Mouse (Mus musculus) heart, postnatal 10 days (tissue): Measurements from ENCODE around the gene Dpagt1. TPM values are rescaled to one million over a fixed set of nuclear protein-coding genes. Genes with fewer than 3 reads are reported as not detected.
"Not testable (repeated sequence)": the region's sequence is repeated elsewhere in the genome, so short reads cannot be mapped to it uniquely, and the experiment has no call there.

Experiments used
- DNase-seq, 2 experiments: peaks; one replicate each; pipeline ENCODE4 v3.0.0; 2021
- intact Hi-C: fragments of 180-260 bp; cut with DNase I; formaldehyde crosslinking; loops from one replicate; pipeline ENCODE4 v1.15.1; 2025
- total RNA-seq, 2 experiments: library from RNA; stranded (reverse); gene quantifications; 2 replicates each; pipeline ENCODE4 v1.2.3; 2021

The Dpagt1 gene
- total RNA-seq, 2 experiments from 2014 or later = 21.1 to 25.2 TPM

DNA sequence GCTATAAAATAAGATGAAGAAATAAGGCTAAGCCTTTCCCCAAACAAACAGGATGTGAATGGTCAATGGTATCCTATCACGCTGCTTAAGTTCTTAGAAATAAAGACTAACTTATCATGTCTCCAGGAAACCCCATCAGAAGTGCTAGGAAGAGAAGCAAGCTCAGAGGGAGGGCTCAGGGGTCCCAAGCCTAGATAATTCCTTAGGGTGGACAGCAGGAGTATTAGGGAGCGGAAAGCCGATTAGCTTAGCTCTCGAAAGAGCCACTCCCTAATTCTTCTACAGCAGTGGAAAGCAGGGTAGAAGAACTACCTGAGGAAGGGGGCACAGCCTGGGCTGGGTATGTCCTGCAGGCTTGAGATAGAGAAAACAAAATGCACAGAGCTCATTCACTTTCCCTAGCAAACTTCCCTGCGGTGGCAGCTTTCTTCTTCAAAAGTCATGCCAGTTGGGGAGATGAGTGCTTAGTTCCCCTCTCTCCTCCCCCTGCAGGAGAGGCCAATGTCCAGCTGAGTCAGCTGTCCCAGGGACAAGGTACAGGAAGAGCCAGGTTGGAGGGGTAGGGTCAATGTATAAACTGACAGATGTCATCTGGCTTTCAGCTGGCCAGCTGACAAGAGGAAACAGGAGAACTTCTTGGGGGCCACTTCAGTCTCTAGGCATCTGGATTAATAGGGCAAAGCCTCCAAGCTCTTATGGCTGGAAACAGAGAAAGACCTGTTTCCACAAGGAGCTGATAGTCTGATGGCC is 7.6 kb upstream of the Dpagt1 start:
- DNase-seq = no peak
- intact Hi-C loops = no loop called here

DNA sequence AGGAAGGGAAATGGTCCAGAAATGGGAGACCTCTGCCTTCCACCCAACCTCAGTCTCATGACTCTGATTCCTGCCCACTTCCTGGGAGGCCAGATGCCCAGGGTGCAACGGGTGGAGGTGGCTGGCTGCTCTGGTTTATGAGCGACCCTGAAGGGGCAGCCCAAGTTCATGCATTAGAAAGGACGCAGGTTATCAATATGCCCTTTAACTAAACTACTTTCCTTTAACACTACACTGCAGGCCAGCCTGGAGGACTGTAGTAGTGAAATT is 7.1 kb upstream of the Dpagt1 start:
- intact Hi-C loops = no loop called here
- DNase-seq = no peak

DNA sequence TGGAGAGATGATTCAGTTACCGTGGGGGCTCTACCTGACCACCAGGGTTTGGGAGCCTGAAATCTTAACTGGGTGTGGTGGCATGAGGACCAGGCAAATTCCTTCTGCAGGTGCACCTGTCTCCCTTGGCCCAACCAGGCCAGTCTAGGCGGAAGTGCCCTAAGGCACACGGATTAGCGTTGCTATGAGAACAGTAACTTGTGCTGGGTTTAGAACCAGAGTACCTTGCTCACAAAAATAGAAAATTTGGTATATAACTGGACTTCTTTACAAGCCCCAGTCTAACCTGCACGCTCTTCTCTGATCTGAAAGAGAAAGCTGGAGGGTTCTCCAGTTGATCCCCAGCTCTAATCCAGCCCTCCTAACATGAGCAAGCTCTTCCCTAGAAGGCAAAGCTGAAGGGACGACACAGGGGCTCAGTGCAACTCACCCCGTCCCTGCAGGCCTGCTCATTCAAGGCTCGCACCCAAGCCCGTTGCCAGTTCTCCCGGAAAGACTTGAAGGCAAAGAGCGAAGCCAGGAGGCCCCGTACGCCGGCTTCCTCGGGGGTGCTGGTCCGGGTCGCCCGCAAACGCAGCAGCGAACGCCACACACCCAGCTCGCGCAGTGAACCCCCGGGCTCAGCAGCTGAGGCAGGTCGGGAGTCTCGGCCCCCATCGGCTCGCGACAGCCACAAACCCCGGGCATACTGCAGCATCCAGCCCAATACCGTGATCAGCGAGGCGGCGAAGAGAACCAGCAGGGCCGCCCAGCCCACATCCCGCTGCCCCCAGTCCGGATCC is 6.5 kb upstream of the Dpagt1 start:
- DNase-seq = peak in 1 of 2 experiments; percentile 39
- intact Hi-C loops = no loop called here

DNA sequence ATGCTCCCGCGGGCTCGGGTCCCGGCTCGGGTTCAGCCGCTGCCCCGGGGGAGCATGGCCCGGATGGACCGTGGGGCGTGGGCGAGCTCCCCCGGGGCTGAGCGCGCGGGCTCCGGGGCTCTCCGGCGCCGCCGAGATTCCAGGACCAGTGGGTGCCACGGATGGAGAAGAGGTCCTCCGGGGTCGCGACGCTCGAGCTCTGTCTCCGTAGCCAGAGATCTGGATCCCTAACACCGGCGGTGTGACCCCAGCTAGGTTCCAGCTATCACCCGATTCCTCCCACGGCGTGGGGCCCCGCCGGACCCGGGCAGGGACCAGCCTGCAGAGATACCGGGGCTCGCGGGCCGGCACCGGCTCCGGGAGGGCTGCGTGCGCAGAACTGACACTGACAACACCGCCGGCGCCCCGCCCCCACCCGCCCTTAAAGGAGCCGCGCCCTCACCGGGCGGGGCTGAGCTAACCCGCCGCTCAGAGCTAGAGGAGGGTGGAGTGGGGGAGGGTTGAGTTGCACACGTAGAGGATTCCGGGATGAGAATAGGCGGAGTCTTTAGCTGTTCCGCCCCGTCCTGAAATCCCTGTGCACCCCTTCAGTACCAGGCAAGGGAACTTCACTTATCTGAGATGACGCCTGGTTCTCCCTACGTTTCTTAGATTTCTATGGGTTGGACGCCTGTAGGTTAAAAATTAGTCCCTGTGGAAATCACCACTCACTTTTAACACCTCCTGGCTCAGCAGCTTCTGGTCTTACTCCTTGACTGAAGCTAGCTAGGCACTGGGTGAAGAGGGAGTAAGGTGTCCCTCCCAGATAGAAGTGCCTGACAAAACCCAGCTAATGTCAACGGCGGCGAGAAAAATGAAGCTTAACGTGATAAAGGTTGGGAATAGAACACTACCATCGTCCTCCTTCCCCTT is 5.7 kb upstream of the Dpagt1 start, which contains the start of gene C2cd2l:
C2cd2l (minus strand) TSS at position 399 of the 912 bp plus-strand sequence.
- intact Hi-C loops = loop anchor here (2.0 kb wide), 1 partner anchor 23 kb away; no protein-coding TSS in a partner anchor
- DNase-seq = peak; percentile 92 to 94

DNA sequence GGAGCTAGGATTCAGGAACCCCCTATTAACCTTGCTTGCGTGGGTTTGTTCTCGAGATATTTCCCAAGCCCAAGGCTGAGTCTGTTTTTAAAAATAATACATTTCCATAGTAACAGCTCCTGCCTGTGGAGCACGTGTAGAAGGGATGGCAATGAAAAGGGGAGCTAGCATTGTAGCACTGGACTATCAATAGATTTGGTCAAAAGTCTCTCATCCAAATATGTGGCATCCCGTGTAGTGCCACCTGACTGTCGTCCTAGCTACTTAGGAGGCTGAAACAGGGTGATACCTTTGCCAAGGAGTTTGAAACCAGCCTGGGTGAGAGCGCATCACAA is 5.1 kb upstream of the Dpagt1 start:
- no peak for DNase-seq

DNA sequence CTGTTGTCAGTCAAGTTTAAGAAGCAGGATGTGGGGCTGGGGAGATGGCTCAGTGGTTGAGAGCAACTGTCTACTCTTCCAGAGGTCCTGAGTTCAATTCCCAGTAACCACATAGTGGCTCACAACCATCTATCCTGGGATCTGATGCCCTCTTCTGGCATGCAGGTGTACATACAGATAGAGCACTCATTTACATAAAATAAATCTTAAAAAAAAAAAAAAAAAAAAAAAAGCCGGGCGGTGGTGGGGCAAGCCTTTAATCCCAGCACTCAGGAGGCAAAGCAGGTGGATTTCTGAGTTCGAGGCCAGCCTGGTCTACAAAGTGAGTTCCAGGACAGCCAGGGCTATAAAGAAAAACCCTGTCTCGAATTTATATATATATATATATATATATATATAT is 2.2 kb upstream of the Dpagt1 start:
- intact Hi-C loops, DNase-seq: not testable (repeated sequence)

More for the DNA sequence above, 5.1 kb upstream of the Dpagt1 start:
- intact Hi-C loops = loop anchor here (2.0 kb wide), 1 partner anchor 22 kb away; no protein-coding TSS in a partner anchor

DNA sequence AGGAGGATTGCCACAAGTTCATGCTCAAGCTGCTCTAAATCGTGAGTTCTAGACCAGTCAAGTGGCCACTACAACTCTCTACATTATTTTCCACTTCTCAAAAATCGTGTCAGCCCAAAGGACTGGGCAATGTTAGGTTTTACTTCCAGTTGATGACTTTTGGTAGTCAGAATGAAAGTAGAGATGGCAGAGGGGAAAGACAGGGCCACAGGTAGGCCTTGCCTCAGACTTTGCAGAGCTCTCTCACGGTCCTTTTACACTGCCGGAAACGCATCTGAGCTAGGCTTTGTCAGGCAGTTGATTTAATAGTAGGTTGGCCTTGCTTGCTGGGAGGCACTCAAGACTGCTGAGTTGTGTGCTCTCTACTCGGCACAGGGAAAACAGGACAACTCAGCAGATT is 1.7 kb upstream of the Dpagt1 start:
- DNase-seq = no peak
- intact Hi-C loops = no loop called here

DNA sequence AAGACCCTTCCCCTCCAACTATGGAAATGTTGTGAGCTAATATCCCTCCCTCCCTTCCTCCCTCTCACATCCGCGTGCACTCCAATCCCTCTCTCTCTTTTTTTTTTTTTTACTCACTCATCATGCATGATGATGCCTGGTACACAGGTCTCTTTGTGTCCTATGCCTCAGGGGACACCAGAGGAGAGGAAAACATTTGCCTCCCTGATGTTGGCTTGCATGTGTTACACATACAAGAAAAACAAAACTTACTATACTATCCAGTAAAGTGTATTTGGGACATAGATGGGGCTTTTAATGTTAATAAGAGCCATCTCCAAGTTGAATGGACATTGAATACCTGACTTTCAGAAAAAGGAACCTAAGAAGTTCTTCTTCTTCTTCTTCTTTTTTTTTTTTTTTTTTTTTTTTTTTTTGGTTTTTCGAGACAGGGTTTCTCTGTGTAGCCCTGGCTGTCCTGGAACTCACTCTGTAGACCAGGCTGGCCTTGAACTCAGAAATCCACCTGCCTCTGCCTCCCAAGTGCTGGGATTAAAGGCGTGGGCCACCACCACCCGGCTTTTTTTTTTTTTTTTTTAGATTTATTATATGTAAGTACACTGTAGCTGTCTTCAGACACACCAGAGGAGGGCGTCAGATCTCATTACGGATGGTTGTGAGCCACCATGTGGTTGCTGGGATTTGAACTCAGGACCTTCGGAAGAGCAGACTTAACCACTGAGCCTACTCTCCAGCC is 619 bp upstream of the Dpagt1 start:
- intact Hi-C loops, DNase-seq: not testable (repeated sequence)

DNA sequence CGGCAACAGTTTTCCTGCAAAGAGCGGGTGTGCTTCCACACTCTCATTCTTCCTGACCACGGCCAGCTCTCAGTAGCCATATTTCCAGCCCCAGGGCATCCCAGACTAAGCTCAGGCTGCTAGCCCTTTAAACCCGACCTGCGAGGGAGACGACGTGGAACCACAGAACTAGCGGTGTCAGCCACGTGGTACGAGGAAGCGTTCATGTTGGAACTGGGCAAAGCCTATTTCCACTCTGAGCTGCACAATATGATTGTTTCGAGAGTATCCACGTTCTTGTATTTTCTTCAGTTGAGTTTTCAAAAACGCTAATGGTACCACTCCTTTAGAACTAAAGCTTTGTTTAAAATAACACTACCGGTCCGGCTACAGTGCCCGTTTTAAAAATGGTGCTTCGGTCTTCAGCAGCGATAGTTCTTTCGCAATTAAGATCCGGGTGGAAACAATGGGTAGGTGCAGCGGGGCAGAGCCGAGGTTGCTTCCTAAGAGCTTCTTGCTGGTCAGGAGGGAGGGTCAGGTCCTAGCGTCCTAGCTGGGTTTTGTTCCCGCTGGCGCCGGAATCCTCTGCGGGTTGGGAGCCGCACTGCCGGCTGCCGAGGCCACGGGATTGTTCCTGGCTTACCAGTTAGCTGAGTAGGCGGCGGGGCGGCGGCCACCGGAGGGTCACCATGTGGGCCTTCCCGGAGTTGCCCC is 698 bp downstream of the Dpagt1 start:
- intact Hi-C loops = loop anchor here (1.0 kb wide), 1 partner anchor 8 kb away; the partner anchor contains the start of gene H2afx
- DNase-seq = peak; percentile 90

DNA sequence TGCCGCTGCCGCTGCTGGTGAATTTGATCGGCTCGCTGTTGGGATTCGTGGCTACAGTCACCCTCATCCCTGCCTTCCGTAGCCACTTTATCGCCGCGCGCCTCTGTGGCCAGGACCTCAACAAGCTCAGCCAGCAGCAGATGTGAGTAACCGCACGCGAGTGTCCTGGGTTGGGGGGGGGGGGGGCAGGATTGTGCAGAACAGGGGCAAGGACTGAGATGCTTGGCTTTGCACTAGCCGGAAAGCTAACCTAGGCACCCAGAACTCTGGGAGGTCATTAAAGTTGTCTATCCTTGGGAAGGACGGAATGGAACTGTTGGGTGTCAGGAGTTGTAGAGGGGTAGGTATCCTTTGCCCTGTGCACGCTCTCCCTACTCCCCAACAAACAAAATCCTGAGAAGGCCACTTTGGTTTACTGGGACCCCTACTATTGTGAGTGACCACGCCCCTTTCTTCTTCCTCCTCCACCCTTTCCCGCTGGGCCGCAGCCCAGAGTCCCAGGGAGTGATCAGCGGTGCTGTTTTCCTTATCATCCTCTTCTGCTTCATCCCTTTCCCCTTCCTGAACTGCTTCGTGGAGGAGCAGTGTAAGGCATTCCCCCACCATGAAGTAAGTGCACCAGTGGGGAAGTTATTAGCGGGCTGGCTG is 1.4 kb downstream of the Dpagt1 start:
- intact Hi-C loops = no loop called here
- peak; percentile 61 to 66 for DNase-seq

DNA sequence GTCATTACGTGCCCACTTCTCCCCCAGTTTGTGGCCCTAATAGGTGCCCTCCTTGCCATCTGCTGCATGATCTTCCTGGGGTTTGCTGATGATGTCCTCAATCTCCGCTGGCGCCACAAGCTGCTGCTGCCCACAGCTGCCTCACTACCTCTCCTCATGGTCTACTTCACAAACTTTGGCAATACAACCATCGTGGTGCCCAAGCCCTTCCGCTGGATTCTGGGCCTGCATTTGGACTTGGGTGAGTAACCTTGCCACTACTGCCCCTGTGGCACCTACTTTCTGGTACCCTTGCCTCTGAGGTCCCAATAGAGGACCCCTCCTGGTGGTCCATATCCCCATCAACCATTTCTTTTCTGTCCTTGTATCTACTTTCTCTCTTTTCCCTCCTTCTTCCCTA is 2.1 kb downstream of the Dpagt1 start:
- DNase-seq = no peak

DNA sequence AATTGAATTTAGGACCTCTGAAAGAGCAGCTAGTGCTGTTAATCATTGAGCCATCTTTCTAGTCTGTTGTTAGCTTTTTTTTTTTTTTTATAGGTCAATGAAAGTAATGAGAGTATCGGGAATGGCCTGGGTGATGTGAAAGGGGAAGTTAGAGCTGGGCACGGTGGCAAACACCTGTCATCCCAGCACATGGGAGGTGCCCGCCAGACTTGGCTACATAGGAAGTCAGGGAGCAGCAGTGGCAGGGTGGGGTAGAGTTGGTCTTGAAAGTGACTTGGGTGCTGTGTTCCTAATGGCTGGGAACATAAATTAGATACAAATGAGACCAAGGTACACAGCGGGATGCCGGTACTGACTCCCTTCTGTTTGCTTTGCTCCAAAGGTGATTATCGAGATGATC is 4.9 kb downstream of the Dpagt1 start:
- intact Hi-C loops = no loop called here
- no peak for DNase-seq

More for the DNA sequence above, 2.1 kb downstream of the Dpagt1 start:
- intact Hi-C loops = no loop called here

DNA sequence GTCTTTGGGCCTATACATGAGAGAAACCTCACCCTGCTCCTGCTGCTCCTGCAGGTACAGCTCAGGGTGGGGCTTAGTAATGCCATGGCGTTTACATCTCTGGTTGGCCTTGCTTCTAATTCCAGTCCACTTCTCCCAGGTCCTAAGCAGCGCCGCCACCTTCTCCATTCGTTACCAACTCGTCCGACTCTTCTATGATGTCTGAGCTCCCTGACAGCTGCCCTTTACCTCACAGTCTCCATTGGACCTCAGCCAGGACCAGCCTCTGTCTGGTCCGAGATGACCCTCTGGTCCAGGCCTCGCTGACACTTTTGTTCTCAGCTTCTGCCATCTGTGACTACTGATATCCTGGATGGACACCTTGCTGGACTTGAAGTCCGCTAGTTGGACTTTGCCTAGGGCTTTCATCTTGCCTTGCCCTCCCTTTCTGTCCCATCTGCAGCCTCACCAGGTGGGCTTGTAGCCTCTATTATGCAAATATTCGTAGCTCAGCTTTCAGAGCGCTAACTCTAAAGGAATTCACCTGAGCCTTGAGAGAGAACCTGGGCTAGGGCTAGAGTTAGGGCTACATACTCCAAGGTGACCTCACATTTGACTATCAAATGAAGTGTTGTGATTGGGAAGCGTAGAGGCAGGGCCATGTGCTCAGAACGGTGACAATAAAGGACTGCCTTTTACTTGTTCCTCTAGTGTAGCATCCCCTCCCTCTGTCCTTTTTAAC is 7.3 kb downstream of the Dpagt1 start:
- no peak for DNase-seq
- intact Hi-C loops = no loop called here

DNA sequence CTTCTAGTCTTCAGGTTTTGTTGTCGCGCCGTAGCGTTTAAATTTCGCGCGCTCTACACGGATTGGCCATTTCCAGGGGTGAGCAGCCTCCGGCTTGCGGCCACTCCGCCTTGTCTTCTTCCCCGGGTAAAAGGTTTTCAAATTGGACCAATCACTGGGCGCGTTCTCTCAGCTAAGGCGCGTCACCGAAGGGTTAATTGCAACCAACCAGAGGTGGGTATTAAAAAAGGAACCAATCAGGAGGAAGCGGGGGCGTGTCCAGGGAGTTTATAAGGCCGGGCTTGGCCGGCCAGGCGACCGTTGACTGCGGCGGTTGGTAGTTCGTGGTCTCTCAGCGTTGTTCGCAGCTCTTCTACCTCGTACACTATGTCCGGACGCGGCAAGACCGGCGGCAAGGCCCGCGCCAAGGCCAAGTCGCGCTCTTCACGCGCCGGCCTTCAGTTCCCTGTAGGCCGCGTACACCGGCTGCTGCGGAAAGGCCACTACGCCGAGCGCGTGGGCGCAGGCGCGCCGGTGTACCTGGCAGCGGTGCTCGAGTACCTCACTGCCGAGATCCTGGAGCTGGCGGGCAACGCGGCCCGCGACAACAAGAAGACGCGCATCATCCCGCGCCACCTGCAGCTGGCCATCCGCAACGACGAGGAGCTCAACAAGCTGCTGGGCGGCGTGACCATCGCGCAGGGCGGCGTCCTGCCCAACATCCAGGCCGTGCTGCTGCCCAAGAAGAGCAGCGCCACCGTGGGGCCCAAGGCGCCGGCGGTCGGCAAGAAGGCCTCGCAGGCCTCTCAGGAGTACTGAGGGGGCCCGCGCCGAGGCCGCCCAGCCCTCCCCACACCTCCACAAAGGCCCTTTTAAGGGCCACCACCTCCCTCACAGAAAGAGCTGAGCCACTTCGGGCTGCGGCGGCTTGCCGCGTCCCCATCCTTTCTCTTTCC is 8.8 kb downstream of the Dpagt1 start, which contains the start of gene H2afx:
H2afx (plus strand) TSS at position 299 of the 935 bp plus-strand sequence.
- peak; percentile 99 for DNase-seq
- intact Hi-C loops = loop anchor here (1.0 kb wide), 1 partner anchor 8 kb away; the partner anchor contains the start of gene Dpagt1

DNA sequence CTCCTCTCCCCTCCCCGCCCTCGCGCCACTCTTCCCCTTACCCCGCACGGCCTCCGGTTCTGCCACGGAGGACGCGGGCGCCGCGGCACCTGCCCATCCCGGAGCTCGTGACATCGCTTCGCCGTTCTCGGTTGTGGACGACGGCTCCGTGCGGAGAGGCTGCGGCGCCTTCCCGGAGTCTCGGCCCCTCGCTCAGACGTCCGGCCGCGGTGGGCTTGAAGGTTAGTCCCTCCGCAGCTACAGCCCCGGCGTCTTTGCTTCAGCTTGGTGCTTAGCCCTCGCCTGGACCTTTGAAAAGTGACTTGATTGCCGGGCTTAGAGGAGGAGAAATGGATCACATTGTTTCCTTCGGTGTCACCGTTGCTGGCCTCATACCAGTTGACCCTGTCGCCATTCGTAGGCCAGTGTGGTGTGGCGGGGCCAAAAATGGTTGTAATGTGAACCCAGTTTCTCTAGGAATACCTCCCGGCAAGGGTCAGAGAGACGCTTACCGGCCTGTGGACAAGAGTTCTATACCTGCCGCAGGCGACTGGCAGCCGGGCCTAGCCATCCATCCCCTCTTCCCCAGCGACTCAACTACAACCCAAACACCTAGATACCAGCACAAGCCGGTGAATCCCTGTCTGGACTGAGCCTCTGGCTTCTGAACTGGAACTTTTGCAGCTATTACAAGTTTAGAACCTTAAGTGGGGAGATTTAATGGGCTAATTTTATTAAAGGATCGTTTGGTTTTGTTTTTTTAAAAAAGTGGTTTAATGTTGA is 9.7 kb downstream of the Dpagt1 start:
- intact Hi-C loops = no loop called here
- DNase-seq = peak; percentile 41 to 65

DNA sequence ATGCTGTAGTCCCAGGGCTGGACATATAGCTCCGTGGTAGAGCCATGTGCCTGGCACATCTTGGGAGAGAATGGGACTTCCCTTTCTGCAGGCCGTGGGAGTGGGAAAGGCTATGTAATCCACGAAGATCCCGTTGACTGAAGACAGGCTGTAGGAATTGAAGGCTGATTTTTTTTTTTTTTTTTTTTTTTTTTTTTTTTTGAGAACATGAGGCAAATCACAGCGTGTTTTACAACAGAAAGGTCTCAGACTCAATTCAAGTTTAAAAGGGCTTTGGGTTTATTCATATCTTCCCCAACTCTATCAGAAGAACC is 10.2 kb downstream of the Dpagt1 start:
- no peak for DNase-seq
- intact Hi-C loops = no loop called here

DNA sequence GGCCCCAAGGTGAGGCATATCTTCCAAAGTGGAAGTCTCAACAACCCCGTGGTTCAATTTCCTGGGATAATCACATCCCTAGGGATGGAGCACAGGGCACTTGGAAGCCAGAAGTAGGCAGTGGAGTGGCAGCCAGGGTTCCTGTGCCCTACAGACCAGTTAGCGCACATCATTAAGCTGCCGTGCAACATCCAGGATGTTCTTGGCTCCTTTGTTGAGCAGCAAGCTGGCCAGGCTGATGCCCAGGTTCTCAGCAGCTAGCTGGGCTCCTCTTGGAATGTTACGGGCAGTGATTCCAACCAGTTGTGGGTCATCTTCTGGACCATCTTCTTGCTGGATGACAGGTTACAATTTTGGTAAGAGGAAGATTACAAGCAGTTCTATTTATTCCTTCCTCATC is 10.7 kb downstream of the Dpagt1 start:
- DNase-seq, intact Hi-C loops: not testable (repeated sequence)
